Mouse (Mus musculus): Measurements from ENCODE around the gene Zfp512b. TPM values are rescaled to one million over a fixed set of nuclear protein-coding genes. Genes with fewer than 3 reads are reported as not detected.

Gene Zfp512b
- total and polyA plus RNA-seq, 2 experiments from 2014 or later, result 60.0 to 99.7 TPM

- no peak for DNase-seq (ENCODE audit: low spot score)
- no peak overlapping the region for H3K4me3 ChIP-seq (ENCODE audit: low read depth, low read length)
- 76% methylated on average over 4 of the region's 4 CpGs for WGBS
These were observed 9.8 kb upstream of the Zfp512b start for GRCm38 (mm10) chr2:181602367-181602766.

GRCm38 (mm10) chr2:181601751-181602145 is 9.1 kb upstream of the Zfp512b start:
- H3K9ac ChIP-seq (replicated peaks; ENCODE audit: low read length, poor library complexity, severe bottlenecking), result peak overlapping the region; percentile 83
- DNase-seq (ENCODE audit: low spot score) (no peak), ATAC-seq (ENCODE audit: low FRiP score) (no peak)
- peaks cover 2% of the 10 kb centered on the region; the same call in 1 of the 2 replicates for H3K36me3 ChIP-seq (ENCODE audit: insufficient read depth, low read length)
- H3K4me2 ChIP-seq (ENCODE audit: low read depth, low read length, poor library complexity, severe bottlenecking), result peak overlapping the region; percentile 55
- WGBS, result 34% methylated on average over 10 of the region's 10 CpGs
- no peak for TF ChIP-seq CTCF (IDR thresholded peaks at IDR 0.05)
- H3K4me3 ChIP-seq (ENCODE audit: low read depth, low read length), result peak overlapping the region; percentile 60
- peaks cover 8% of the 10 kb centered on the region; the same call in 1 of the 2 replicates for H3K4me1 ChIP-seq (ENCODE audit: insufficient read depth, low read length)
- no peaks in the 10 kb centered on the region for H3K9me3 ChIP-seq (ENCODE audit: low read length)
- no peaks in the 10 kb centered on the region for H3K27me3 ChIP-seq (ENCODE audit: insufficient read depth, low read length)
- peak overlapping the region; percentile 81 for H3K27ac ChIP-seq (ENCODE audit: low read depth, low read length)

More at GRCm38 (mm10) chr2:181602367-181602766, 9.8 kb upstream of the Zfp512b start:
- H3K4me1 ChIP-seq (ENCODE audit: insufficient read depth, low read length), result peaks cover 8% of the 10 kb centered on the region; the same call in 1 of the 2 replicates
- no peak for TF ChIP-seq CTCF (IDR thresholded peaks at IDR 0.05)
- no peak for ATAC-seq (ENCODE audit: low FRiP score)
- no peak overlapping the region for H3K27ac ChIP-seq (ENCODE audit: low read depth, low read length)
- peak overlapping the region; percentile 55; the same call in 1 of the 2 replicates for H3K4me2 ChIP-seq (ENCODE audit: low read depth, low read length, poor library complexity, severe bottlenecking)
- no peak overlapping the region for H3K9ac ChIP-seq (replicated peaks; ENCODE audit: low read length, poor library complexity, severe bottlenecking)
- H3K9me3 ChIP-seq (ENCODE audit: low read length), result no peaks in the 10 kb centered on the region
- no peaks in the 10 kb centered on the region for H3K27me3 ChIP-seq (ENCODE audit: insufficient read depth, low read length)
- H3K36me3 ChIP-seq (ENCODE audit: insufficient read depth, low read length), result peaks cover under 1% of the 10 kb centered on the region; the same call in 1 of the 2 replicates

- no peaks in the 10 kb centered on the region for H3K27me3 ChIP-seq (ENCODE audit: insufficient read depth, low read length)
- H3K4me2 ChIP-seq (ENCODE audit: low read depth, low read length, poor library complexity, severe bottlenecking), result peak overlapping the region; percentile 61
- peak overlapping the region; percentile 60 for H3K4me3 ChIP-seq (ENCODE audit: low read depth, low read length)
- ATAC-seq (ENCODE audit: low FRiP score) (peak; percentile 94), DNase-seq (ENCODE audit: low spot score) (peak; percentile 99)
- H3K9ac ChIP-seq (replicated peaks; ENCODE audit: low read length, poor library complexity, severe bottlenecking), result peak overlapping the region; percentile 83
- peaks cover 6% of the 10 kb centered on the region; the same call in 1 of the 2 replicates for H3K36me3 ChIP-seq (ENCODE audit: insufficient read depth, low read length)
- peak overlapping the region; percentile 81 for H3K27ac ChIP-seq (ENCODE audit: low read depth, low read length)
- 1% methylated on average over 57 of the region's 57 CpGs for whole genome bisulfite sequencing
- TF ChIP-seq CTCF (IDR thresholded peaks at IDR 0.05), result peak; percentile 25
- H3K9me3 ChIP-seq (ENCODE audit: low read length), result no peaks in the 10 kb centered on the region
- peaks cover 8% of the 10 kb centered on the region; the same call in 1 of the 2 replicates for H3K4me1 ChIP-seq (ENCODE audit: insufficient read depth, low read length)
These were observed 8.5 kb upstream of the Zfp512b start for GRCm38 (mm10) chr2:181600828-181601750.

GRCm38 (mm10) chr2:181600226-181600758 is 7.7 kb upstream of the Zfp512b start:
- Histone ChIP-seq H3K27ac (ENCODE audit: low read depth, low read length) (peak overlapping the region; percentile 77), H3K9ac (replicated peaks; ENCODE audit: low read length, poor library complexity, severe bottlenecking) (peak overlapping the region; percentile 48), H3K36me3 (ENCODE audit: insufficient read depth, low read length) (peaks cover 9% of the 10 kb centered on the region; the same call in 1 of the 2 replicates), H3K9me3 (ENCODE audit: low read length) (no peaks in the 10 kb centered on the region), H3K4me1 (ENCODE audit: insufficient read depth, low read length) (peaks cover 8% of the 10 kb centered on the region; the same call in 1 of the 2 replicates), H3K4me3 (ENCODE audit: low read depth, low read length) (peak overlapping the region; percentile 60), H3K27me3 (ENCODE audit: insufficient read depth, low read length) (no peaks in the 10 kb centered on the region), H3K4me2 (ENCODE audit: low read depth, low read length, poor library complexity, severe bottlenecking) (peak overlapping the region; percentile 61)
- DNase-seq (ENCODE audit: low spot score), result no peak
- no peak for TF ChIP-seq CTCF (IDR thresholded peaks at IDR 0.05)
- WGBS, result 69% methylated on average over 6 of the region's 6 CpGs
- ATAC-seq (ENCODE audit: low FRiP score), result no peak

GRCm38 (mm10) chr2:181598454-181599351 is 6.1 kb upstream of the Zfp512b start, which contains the start of gene Samd10:
Gene Samd10, minus strand, starts transcription at chr2:181599212.
- TF ChIP-seq CTCF (IDR thresholded peaks at IDR 0.05), result peak; percentile 35; the same call in 1 of the 2 replicates
- 1% methylated on average over 70 of the region's 71 CpGs for WGBS

More at GRCm38 (mm10) chr2:181598454-181599351, 6.1 kb upstream of the Zfp512b start, which contains the start of gene Samd10:
- H3K27me3 ChIP-seq (ENCODE audit: insufficient read depth, low read length), result no peaks in the 10 kb centered on the region
- peak within 1 kb of the TSS; percentile 94 for H3K27ac ChIP-seq (ENCODE audit: low read depth, low read length)
- H3K36me3 ChIP-seq (ENCODE audit: insufficient read depth, low read length), result peaks cover 9% of the 10 kb centered on the region; the same call in 1 of the 2 replicates
- H3K4me1 ChIP-seq (ENCODE audit: insufficient read depth, low read length), result peaks cover 8% of the 10 kb centered on the region; the same call in 1 of the 2 replicates
- H3K9ac ChIP-seq (replicated peaks; ENCODE audit: low read length, poor library complexity, severe bottlenecking), result peak within 1 kb of the TSS; percentile 91
- no peaks in the 10 kb centered on the region for H3K9me3 ChIP-seq (ENCODE audit: low read length)
- H3K4me3 ChIP-seq (ENCODE audit: low read depth, low read length), result peak within 1 kb of the TSS; percentile 81
- DNase-seq (ENCODE audit: low spot score), result peak; percentile 81
- peak within 1 kb of the TSS; percentile 73 for H3K4me2 ChIP-seq (ENCODE audit: low read depth, low read length, poor library complexity, severe bottlenecking)
- ATAC-seq (ENCODE audit: low FRiP score), result peak; percentile 60
